Mouse (Mus musculus): ENCODE results near the gene Gm11492.

GRCm38 (mm10) chr11:87616790-87617474 lies 50.5 kb downstream of the Gm11492 start, which contains the start of gene Hsf5:
- no peak for TF ChIP-seq GATA1 (IDR thresholded peaks at IDR 0.05; ENCODE audit: borderline replicate concordance, low read length)
- no peak for TF ChIP-seq FLI1 (IDR thresholded peaks at IDR 0.05; ENCODE audit: low read length)
